Mouse (Mus musculus) erythroblast, embryonic 14.5 days (primary cell): ENCODE results near the gene Eef2. TPM values are rescaled to one million over a fixed set of nuclear protein-coding genes. Genes with fewer than 3 reads are reported as not detected.

Experiments used
- H3K27me3 ChIP-seq: 2 replicates; pipeline ENCODE4 v1.6.1; 2012; ENCODE audit warnings: inconsistent platforms; ENCODE audit not compliant: control insufficient read depth
- H3K36me3 ChIP-seq: 2 replicates; pipeline ENCODE4 v1.6.1; 2012; ENCODE audit warnings: mild to moderate bottlenecking, inconsistent platforms; ENCODE audit not compliant: control insufficient read depth
- H3K4me1 ChIP-seq: 2 replicates; pipeline ENCODE4 v1.6.1; 2012; ENCODE audit warnings: inconsistent platforms; ENCODE audit not compliant: control insufficient read depth
- H3K4me3 ChIP-seq: replicated peaks from 2 replicates; pipeline ENCODE3; 2012; ENCODE audit warnings: moderate library complexity, mild to moderate bottlenecking, inconsistent platforms
- H3K9me3 ChIP-seq: 2 replicates; pipeline ENCODE4 v1.6.1; 2012; ENCODE audit warnings: low read length, inconsistent platforms, mixed read lengths; ENCODE audit not compliant: control insufficient read depth
- GATA1 ChIP-seq: IDR thresholded peaks from 2 replicates; pipeline ENCODE4 v1.6.1; 2012; ENCODE audit warnings: low read length, inconsistent platforms, mixed read lengths
- TAL1 ChIP-seq: IDR thresholded peaks from 3 replicates; pipeline ENCODE4 v1.6.1; 2012; ENCODE audit warnings: low read length, inconsistent platforms, mixed read lengths
- polyA plus RNA-seq: library from polyadenylated mRNA; stranded (reverse); fragments of >175 nt; gene quantifications from 2 replicates; pipeline ENCODE4 v1.2.3, GENCODE M21; 2012

The Eef2 gene
- polyA plus RNA-seq, 1 experiment = 124 TPM

- Histone ChIP-seq H3K4me1 (peaks cover 21% of the 10 kb centered on the region), H3K36me3 (no peaks in the 10 kb centered on the region), H3K9me3 (0 out of 2 replicates have a peak, but pooled peaks cover 2% of the 10 kb centered on the region), H3K27me3 (peaks cover 54% of the 10 kb centered on the region), H3K4me3 (no peak overlapping the region)
- TF ChIP-seq TAL1 (no peak), GATA1 (no peak)
Observed at GRCm38 (mm10) chr10:81229735-81230437, 53.5 kb downstream of the Eef2 start.

- Histone ChIP-seq H3K4me1 (peaks cover 21% of the 10 kb centered on the region), H3K27me3 (peaks cover 54% of the 10 kb centered on the region), H3K4me3 (no peak within 1 kb of the TSS), H3K36me3 (no peaks in the 10 kb centered on the region), H3K9me3 (0 out of 2 replicates have a peak, but pooled peaks cover 2% of the 10 kb centered on the region)
- TF ChIP-seq TAL1 (no peak), GATA1 (no peak)
Observed at GRCm38 (mm10) chr10:81230438-81231332, 54.3 kb downstream of the Eef2 start, which contains the start of gene Atcay. Gene Atcay, minus strand, starts transcription at chr10:81230833.

DNA sequence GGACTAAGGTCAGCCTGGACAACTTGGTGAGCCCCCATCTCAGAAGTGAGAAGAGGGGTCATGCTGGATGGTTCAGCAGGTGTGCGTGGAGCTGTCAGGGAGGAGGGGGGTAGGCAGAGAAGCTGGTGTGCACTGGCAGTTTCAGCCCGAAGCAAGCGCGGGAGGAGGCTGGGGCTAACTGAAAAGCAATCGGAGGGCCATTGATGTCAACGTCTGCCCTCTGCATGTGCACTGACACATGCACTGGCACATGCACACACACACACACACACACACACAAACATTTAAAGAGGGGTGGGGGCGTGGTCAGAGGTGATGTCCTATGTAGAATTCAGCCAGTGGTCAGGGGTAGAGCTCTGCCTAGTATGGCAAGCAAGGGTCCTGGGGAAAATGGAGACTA is 55.0 kb downstream of the Eef2 start:
- H3K27me3 ChIP-seq = peaks cover 54% of the 10 kb centered on the region
- no peaks in the 10 kb centered on the region for H3K36me3 ChIP-seq
- H3K4me1 ChIP-seq = peaks cover 21% of the 10 kb centered on the region
- no peak for TF ChIP-seq GATA1
- 0 out of 2 replicates have a peak, but pooled peaks cover 2% of the 10 kb centered on the region for H3K9me3 ChIP-seq
- no peak overlapping the region for H3K4me3 ChIP-seq

Other genes with a start within 250 kb of the Eef2 start
- gene Gadd45b, start 246.6 kb upstream of the Eef2 start, polyA plus RNA-seq = 0.15 and 0.16 TPM in 2 replicates
- gene Gng7, start 161.7 kb upstream of the Eef2 start, polyA plus RNA-seq = not detected in 2 replicates
- 0.01 TPM in 1 of 2 replicates, not detected in the other for gene Diras1, start 151.0 kb upstream of the Eef2 start, polyA plus RNA-seq
- 1.5 and 1.7 TPM in 2 replicates for gene Slc39a3, start 139.2 kb upstream of the Eef2 start, polyA plus RNA-seq
- 18.3 and 18.8 TPM in 2 replicates for gene Sgta, start 116.5 kb upstream of the Eef2 start, polyA plus RNA-seq
- gene Thop1, start 106.6 kb upstream of the Eef2 start, polyA plus RNA-seq = 5.2 and 5.3 TPM in 2 replicates
- 0.05 and 0.07 TPM in 2 replicates for gene Creb3l3, start 77.8 kb upstream of the Eef2 start, polyA plus RNA-seq
- 89.1 and 93.4 TPM in 2 replicates for gene Map2k2, start 70.7 kb upstream of the Eef2 start, polyA plus RNA-seq
- 42.0 and 45.8 TPM in 2 replicates for gene Zbtb7a, start 41.4 kb upstream of the Eef2 start, polyA plus RNA-seq
- gene Pias4, start 8.7 kb upstream of the Eef2 start, polyA plus RNA-seq = 13.4 and 16.4 TPM in 2 replicates
- gene Dapk3, start 6.4 kb downstream of the Eef2 start, polyA plus RNA-seq = 8.1 and 8.3 TPM in 2 replicates
- gene 4930442H23Rik, start 7.2 kb downstream of the Eef2 start, polyA plus RNA-seq = not detected in 2 replicates
- not detected in 2 replicates for gene Nmrk2, start 25.4 kb downstream of the Eef2 start, polyA plus RNA-seq
- not detected in 2 replicates for gene Atcay, start 54.2 kb downstream of the Eef2 start, polyA plus RNA-seq
- gene Zfr2, start 56.5 kb downstream of the Eef2 start, polyA plus RNA-seq = not detected in 2 replicates
- gene Matk, start 76.3 kb downstream of the Eef2 start, polyA plus RNA-seq = 0.07 and 0.15 TPM in 2 replicates
- gene Mrpl54, start 90.3 kb downstream of the Eef2 start, polyA plus RNA-seq = 43.8 and 44.0 TPM in 2 replicates
- gene Apba3, start 90.3 kb downstream of the Eef2 start, polyA plus RNA-seq = 4.6 and 5.7 TPM in 2 replicates
- gene Tjp3, start 115.0 kb downstream of the Eef2 start, polyA plus RNA-seq = 0.01 and 0.02 TPM in 2 replicates
- 4.0 and 4.5 TPM in 2 replicates for gene Pip5k1c, start 116.3 kb downstream of the Eef2 start, polyA plus RNA-seq
- 13.2 and 13.3 TPM in 2 replicates for gene Cactin, start 144.5 kb downstream of the Eef2 start, polyA plus RNA-seq
- gene Tbxa2r, start 152.1 kb downstream of the Eef2 start, polyA plus RNA-seq = 0.04 TPM in 1 of 2 replicates, not detected in the other
- gene Gipc3, start 166.6 kb downstream of the Eef2 start, polyA plus RNA-seq = 0.01 TPM in 1 of 2 replicates, not detected in the other
- gene Hmg20b, start 173.8 kb downstream of the Eef2 start, polyA plus RNA-seq = 52.7 and 55.8 TPM in 2 replicates
- 6.7 and 7.2 TPM in 2 replicates for gene Mfsd12, start 180.9 kb downstream of the Eef2 start, polyA plus RNA-seq
- 3.2 and 5.6 TPM in 2 replicates for gene 4930404N11Rik, start 189.2 kb downstream of the Eef2 start, polyA plus RNA-seq
- gene Fzr1, start 201.9 kb downstream of the Eef2 start, polyA plus RNA-seq = 62.5 and 67.4 TPM in 2 replicates
- 29.2 and 34.1 TPM in 2 replicates for gene Dohh, start 207.8 kb downstream of the Eef2 start, polyA plus RNA-seq
- 0.08 and 0.20 TPM in 2 replicates for gene Gm48551, start 207.8 kb downstream of the Eef2 start, polyA plus RNA-seq
- gene Gm48552, start 212.4 kb downstream of the Eef2 start, polyA plus RNA-seq = 0.26 and 0.80 TPM in 2 replicates
- gene Smim24, start 216.4 kb downstream of the Eef2 start, polyA plus RNA-seq = 0.09 TPM in 1 of 2 replicates, not detected in the other